Mouse (Mus musculus): ENCODE results near the gene Olfr1123.
"Not testable (repeated sequence)": the region's sequence is repeated elsewhere in the genome, so short reads cannot be mapped to it uniquely, and the experiment has no call there.

The Olfr1123 gene

GRCm38 (mm10) chr2:87416335-87416734, at the start of gene Olfr1123:
Gene Olfr1123 (plus strand): TSS chr2:87416635.
- no peak for DNase-seq (ENCODE audit: extremely low read depth, low read depth)

GRCm38 (mm10) chr2:87369595-87369994, 46.8 kb upstream of the Olfr1123 start, which contains the start of gene Olfr1121:
Gene Olfr1121 (plus strand): TSS chr2:87369895.
- no peak for DNase-seq (ENCODE audit: extremely low read depth, low read depth)

GRCm38 (mm10) chr2:87371726-87372125, 44.7 kb upstream of the Olfr1123 start:
- DNase-seq (ENCODE audit: extremely low read depth, low read depth), result no peak

- DNase-seq (ENCODE audit: extremely low read depth, low read depth), result no peak
Observed at GRCm38 (mm10) chr2:87383935-87384334, 32.5 kb upstream of the Olfr1123 start.

GRCm38 (mm10) chr2:87385549-87385948, 30.9 kb upstream of the Olfr1123 start, which contains the start of gene Olfr1122:
Gene Olfr1122 (plus strand): TSS chr2:87385849.
- no peak for DNase-seq (ENCODE audit: extremely low read depth, low read depth)

GRCm38 (mm10) chr2:87393605-87394004, 22.8 kb upstream of the Olfr1123 start:
- not testable (repeated sequence) for DNase-seq (ENCODE audit: extremely low read depth, low read depth)

GRCm38 (mm10) chr2:87394686-87395085, 21.7 kb upstream of the Olfr1123 start:
- DNase-seq (ENCODE audit: extremely low read depth, low read depth), result not testable (repeated sequence)

- DNase-seq (ENCODE audit: extremely low read depth, low read depth), result no peak
Observed at GRCm38 (mm10) chr2:87429975-87430374, 13.5 kb downstream of the Olfr1123 start, which contains the start of gene Olfr1124. Gene Olfr1124 (plus strand): TSS chr2:87430275.

- DNase-seq (ENCODE audit: extremely low read depth, low read depth), result no peak
Observed at GRCm38 (mm10) chr2:87437731-87438130, 21.3 kb downstream of the Olfr1123 start.

GRCm38 (mm10) chr2:87453662-87454061, 37.2 kb downstream of the Olfr1123 start, which contains the start of gene Olfr1126:
Gene Olfr1126 (plus strand): TSS chr2:87453962.
- DNase-seq (ENCODE audit: extremely low read depth, low read depth), result no peak

GRCm38 (mm10) chr2:87461769-87462168, 45.3 kb downstream of the Olfr1123 start:
- DNase-seq (ENCODE audit: extremely low read depth, low read depth), result no peak
